Mouse (Mus musculus) limb, embryonic 12.5 days (tissue): ENCODE data around the gene Xxylt1. TPM values are rescaled to one million over a fixed set of nuclear protein-coding genes. Genes with fewer than 3 reads are reported as not detected.

Experiments used
- ATAC-seq: fragments of 200-750 bp; cut with Nextera tagmentation; 2 replicates; pipeline ENCODE4 v1.8.0; 2017; ENCODE audit warnings: low read depth, moderate TSS enrichment; ENCODE audit not compliant: insufficient number of reproducible peaks, insufficient read depth, low FRiP score, low TSS enrichment
- H3K27ac ChIP-seq: fragments of 300-500 bp; sonication (generic); 2 replicates; pipeline ENCODE4 v1.5.1; 2016; ENCODE audit warnings: mild to moderate bottlenecking, moderate library complexity
- H3K27me3 ChIP-seq: fragments of 300-500 bp; sonication (generic); 2 replicates; pipeline ENCODE4 v1.6.1; 2016; ENCODE audit warnings: mild to moderate bottlenecking, moderate library complexity
- H3K36me3 ChIP-seq: fragments of 300-500 bp; sonication (generic); 2 replicates; pipeline ENCODE4 v1.6.1; 2016; ENCODE audit warnings: mild to moderate bottlenecking, moderate library complexity
- H3K4me1 ChIP-seq: fragments of 300-500 bp; sonication (generic); replicated peaks from 2 replicates; pipeline ENCODE4 v1.6.1; 2016
- H3K4me2 ChIP-seq: fragments of 300-500 bp; sonication (generic); 2 replicates; pipeline ENCODE4 v1.6.1; 2016; ENCODE audit warnings: mild to moderate bottlenecking, moderate library complexity
- H3K4me3 ChIP-seq: fragments of 300-500 bp; sonication (generic); replicated peaks from 2 replicates; pipeline ENCODE4 v1.5.1; 2016; ENCODE audit warnings: mild to moderate bottlenecking
- H3K9ac ChIP-seq: fragments of 300-500 bp; sonication (generic); replicated peaks from 2 replicates; pipeline ENCODE4 v1.6.1; 2016; ENCODE audit warnings: mild to moderate bottlenecking, moderate library complexity
- H3K9me3 ChIP-seq: fragments of 300-500 bp; sonication (generic); 2 replicates; pipeline ENCODE4 v1.6.1; 2016; ENCODE audit warnings: mild to moderate bottlenecking, moderate library complexity
- WGBS: fragments of 180-500 bp; shearing (Covaris S2); methylation state at CpG from one replicate; pipeline ENCODE4 v1.1.7; 2016; 5-methylcytosine and 5-hydroxymethylcytosine counted together
- polyA plus RNA-seq: library from polyadenylated mRNA; unstranded; fragments of >200 nt; fragmentation: Nextera tagmentation; extraction: Ambion mirVana; gene quantifications from 2 replicates; pipeline ENCODE4 v1.2.1, GENCODE M21; 2016

Gene Xxylt1
- polyA plus RNA-seq, 1 experiment from 2014 or later: 22.4 TPM

DNA sequence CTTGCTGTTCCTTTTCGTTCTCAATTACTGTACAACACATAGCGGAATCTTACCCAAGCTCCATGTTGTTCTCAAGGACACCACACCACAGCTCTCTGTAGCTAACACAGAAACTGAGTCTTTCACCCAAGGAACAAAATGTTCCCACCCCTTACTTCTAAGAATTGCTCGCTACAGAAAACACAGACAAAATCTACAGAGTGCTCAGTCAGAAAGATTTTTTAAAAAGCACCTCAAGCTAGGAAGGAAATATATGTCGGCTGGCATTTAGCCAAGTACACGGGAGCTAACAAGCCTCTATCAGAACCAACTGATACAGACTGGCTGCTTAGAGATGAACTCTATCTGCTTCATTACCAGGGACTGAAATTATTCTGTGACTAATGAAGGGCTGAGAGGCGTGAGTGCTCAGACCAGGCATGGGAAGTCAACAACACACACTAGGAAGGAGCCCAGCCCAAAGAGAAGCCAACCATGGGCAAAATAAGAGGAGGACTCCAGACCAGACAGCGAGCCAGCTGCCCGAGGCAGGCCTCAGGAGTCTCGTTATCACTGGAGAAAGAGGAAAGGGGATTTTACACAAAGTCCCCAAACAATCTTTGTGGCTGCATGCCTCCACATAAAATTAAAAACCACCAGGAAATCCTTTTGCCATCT lies 41.3 kb downstream of the Xxylt1 start:
- Histone ChIP-seq H3K36me3 (no peaks in the 10 kb centered on the region), H3K27ac (peak overlapping the region; percentile 64; the same call in 1 of the 2 replicates), H3K27me3 (no peaks in the 10 kb centered on the region), H3K4me2 (no peak overlapping the region), H3K4me3 (no peak overlapping the region), H3K9me3 (no peaks in the 10 kb centered on the region), H3K4me1 (peaks cover 18% of the 10 kb centered on the region), H3K9ac (no peak overlapping the region)
- ATAC-seq: no peak
- 54% methylated on average over 9 of the region's 9 CpGs for WGBS

GRCm38 (mm10) chr16:31037431-31037830 lies 43.8 kb downstream of the Xxylt1 start:
- no peak overlapping the region for H3K9ac ChIP-seq
- no peak overlapping the region for H3K4me3 ChIP-seq
- peaks cover 18% of the 10 kb centered on the region for H3K4me1 ChIP-seq
- no peaks in the 10 kb centered on the region for H3K27me3 ChIP-seq
- ATAC-seq: no peak
- H3K9me3 ChIP-seq: no peaks in the 10 kb centered on the region
- no peak overlapping the region for H3K27ac ChIP-seq
- H3K4me2 ChIP-seq: no peak overlapping the region
- H3K36me3 ChIP-seq: no peaks in the 10 kb centered on the region
- 89% methylated on average over 1 of the region's 1 CpGs for WGBS

GRCm38 (mm10) chr16:31035651-31036245 lies 45.5 kb downstream of the Xxylt1 start:
- Histone ChIP-seq H3K9me3 (no peaks in the 10 kb centered on the region), H3K4me3 (no peak overlapping the region), H3K36me3 (no peaks in the 10 kb centered on the region), H3K9ac (no peak overlapping the region), H3K27me3 (no peaks in the 10 kb centered on the region), H3K4me2 (no peak overlapping the region), H3K27ac (peak overlapping the region; percentile 41; the same call in 1 of the 2 replicates), H3K4me1 (peaks cover 17% of the 10 kb centered on the region)
- WGBS: 78% methylated on average over 8 of the region's 8 CpGs
- ATAC-seq: no peak

- Histone ChIP-seq H3K4me3 (no peak overlapping the region), H3K27me3 (no peaks in the 10 kb centered on the region), H3K36me3 (no peaks in the 10 kb centered on the region), H3K9me3 (no peaks in the 10 kb centered on the region), H3K4me1 (peaks cover 12% of the 10 kb centered on the region), H3K27ac (no peak overlapping the region), H3K4me2 (no peak overlapping the region), H3K9ac (no peak overlapping the region)
- no peak for ATAC-seq
- 59% methylated on average over 7 of the region's 7 CpGs for WGBS
Observed at GRCm38 (mm10) chr16:31035235-31035634, 46.0 kb downstream of the Xxylt1 start.

DNA sequence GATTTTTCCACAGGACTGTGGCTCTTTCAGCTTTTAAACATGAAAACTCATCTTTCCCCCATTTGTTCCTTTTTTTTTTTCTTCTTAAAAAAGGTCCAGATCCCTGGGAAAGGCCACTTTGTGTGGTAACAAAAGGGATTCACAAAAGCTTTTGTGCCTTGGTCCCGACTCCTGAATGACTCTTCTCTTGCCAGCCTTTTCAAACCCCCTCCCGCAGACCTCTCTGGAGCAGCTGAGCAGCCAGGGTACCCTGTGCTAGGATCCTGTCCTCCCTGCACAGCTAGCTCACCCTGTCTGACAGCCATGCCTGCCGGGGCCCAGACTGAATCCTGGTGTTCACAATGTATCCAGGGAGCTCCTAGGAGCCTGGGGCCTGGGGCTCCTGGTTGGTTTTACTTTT lies 47.2 kb downstream of the Xxylt1 start:
- Histone ChIP-seq H3K27ac (no peak overlapping the region), H3K9me3 (no peaks in the 10 kb centered on the region), H3K4me1 (peaks cover 8% of the 10 kb centered on the region; the same call in 1 of the 2 replicates), H3K27me3 (no peaks in the 10 kb centered on the region), H3K4me2 (no peak overlapping the region), H3K4me3 (no peak overlapping the region), H3K36me3 (no peaks in the 10 kb centered on the region), H3K9ac (no peak overlapping the region)
- no peak for ATAC-seq
- 91% methylated on average over 3 of the region's 3 CpGs for WGBS

- H3K9ac ChIP-seq: no peak overlapping the region
- no peak overlapping the region for H3K4me2 ChIP-seq
- no peak overlapping the region for H3K4me3 ChIP-seq
- H3K9me3 ChIP-seq: no peaks in the 10 kb centered on the region
- H3K4me1 ChIP-seq: no peaks in the 10 kb centered on the region
- H3K36me3 ChIP-seq: no peaks in the 10 kb centered on the region
- no peak for ATAC-seq
- WGBS: 76% methylated on average over 11 of the region's 11 CpGs
- no peak overlapping the region for H3K27ac ChIP-seq
- H3K27me3 ChIP-seq: no peaks in the 10 kb centered on the region
Observed at GRCm38 (mm10) chr16:31029739-31030485, 51.3 kb downstream of the Xxylt1 start.

DNA sequence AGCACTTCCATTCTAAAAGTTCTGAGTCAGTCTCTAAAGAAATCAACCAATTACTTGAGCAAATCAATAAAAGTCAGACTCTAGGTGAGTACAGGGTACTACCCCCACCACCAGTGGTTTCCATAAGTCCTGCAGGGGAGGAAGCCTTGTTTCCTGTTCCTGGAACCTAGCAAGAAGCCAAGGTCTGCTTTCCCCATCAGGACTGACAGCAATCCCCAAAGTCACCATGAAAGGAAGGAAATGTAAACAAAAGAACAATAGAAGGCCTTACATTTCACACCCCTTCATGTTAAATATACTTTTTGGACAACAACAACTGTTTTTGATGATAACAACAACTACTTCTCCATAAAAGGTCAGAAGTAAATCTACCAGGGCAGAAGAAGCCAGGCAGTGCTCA lies 53.6 kb downstream of the Xxylt1 start:
- Histone ChIP-seq H3K27ac (no peak overlapping the region), H3K4me2 (no peak overlapping the region), H3K9me3 (no peaks in the 10 kb centered on the region), H3K27me3 (no peaks in the 10 kb centered on the region), H3K9ac (no peak overlapping the region), H3K4me3 (no peak overlapping the region), H3K36me3 (no peaks in the 10 kb centered on the region), H3K4me1 (0 out of 2 replicates have a peak, but pooled peaks cover 4% of the 10 kb centered on the region)
- ATAC-seq: no peak

GRCm38 (mm10) chr16:31025516-31025915 lies 55.7 kb downstream of the Xxylt1 start:
- Histone ChIP-seq H3K4me3 (no peak overlapping the region), H3K27me3 (no peaks in the 10 kb centered on the region), H3K9me3 (no peaks in the 10 kb centered on the region), H3K27ac (no peak overlapping the region), H3K4me1 (0 out of 2 replicates have a peak, but pooled peaks cover 6% of the 10 kb centered on the region), H3K4me2 (no peak overlapping the region), H3K9ac (no peak overlapping the region), H3K36me3 (no peaks in the 10 kb centered on the region)
- WGBS: 90% methylated on average over 7 of the region's 7 CpGs
- no peak for ATAC-seq

DNA sequence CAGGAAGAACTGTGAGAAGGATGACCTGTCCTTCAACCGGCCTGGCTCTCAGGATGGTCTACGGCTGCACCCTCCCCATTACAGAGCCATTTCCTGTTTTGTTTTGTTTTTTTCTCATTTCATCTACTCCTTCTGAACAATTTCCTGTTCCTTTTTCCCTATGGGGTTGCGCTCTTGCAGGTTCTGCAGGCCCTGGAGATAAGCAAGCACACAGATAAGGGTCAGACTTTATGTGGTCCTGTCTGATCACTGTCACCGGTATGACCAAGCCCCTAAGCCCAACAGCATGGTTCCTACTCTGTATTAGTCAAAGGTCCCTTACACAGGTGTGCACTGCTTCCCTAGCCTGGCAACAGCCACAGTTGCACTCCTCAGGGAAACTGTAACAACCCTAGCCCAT lies 56.2 kb downstream of the Xxylt1 start:
- no peak overlapping the region for H3K27ac ChIP-seq
- H3K4me1 ChIP-seq: peaks cover 11% of the 10 kb centered on the region; the same call in 1 of the 2 replicates
- no peaks in the 10 kb centered on the region for H3K36me3 ChIP-seq
- no peaks in the 10 kb centered on the region for H3K9me3 ChIP-seq
- no peaks in the 10 kb centered on the region for H3K27me3 ChIP-seq
- H3K4me2 ChIP-seq: no peak overlapping the region
- no peak for ATAC-seq
- no peak overlapping the region for H3K4me3 ChIP-seq
- H3K9ac ChIP-seq: no peak overlapping the region
- WGBS: 82% methylated on average over 4 of the region's 4 CpGs

- no peak overlapping the region for H3K4me2 ChIP-seq
- no peaks in the 10 kb centered on the region for H3K27me3 ChIP-seq
- no peak overlapping the region for H3K4me3 ChIP-seq
- H3K4me1 ChIP-seq: peaks cover 18% of the 10 kb centered on the region
- ATAC-seq: no peak
- no peak overlapping the region for H3K9ac ChIP-seq
- no peaks in the 10 kb centered on the region for H3K36me3 ChIP-seq
- H3K9me3 ChIP-seq: no peaks in the 10 kb centered on the region
- WGBS: 82% methylated on average over 7 of the region's 7 CpGs
- H3K27ac ChIP-seq: no peak overlapping the region
Observed at GRCm38 (mm10) chr16:31024221-31024620, 57.0 kb downstream of the Xxylt1 start.

GRCm38 (mm10) chr16:31023803-31024202 lies 57.4 kb downstream of the Xxylt1 start:
- Histone ChIP-seq H3K9ac (no peak overlapping the region), H3K27ac (no peak overlapping the region), H3K4me1 (peaks cover 18% of the 10 kb centered on the region), H3K4me3 (no peak overlapping the region), H3K27me3 (no peaks in the 10 kb centered on the region), H3K9me3 (no peaks in the 10 kb centered on the region), H3K36me3 (no peaks in the 10 kb centered on the region), H3K4me2 (no peak overlapping the region)
- 87% methylated on average over 8 of the region's 8 CpGs for WGBS
- ATAC-seq: no peak
